Mouse (Mus musculus): ENCODE measurements around the gene Sipa1l3.

- no peak for TF ChIP-seq CTCF (IDR thresholded peaks at IDR 0.05; ENCODE audit: low read depth)
- TF ChIP-seq EP300 (optimal IDR thresholded peaks at IDR 0.05) = no peak
These were observed 5.7 kb downstream of the Sipa1l3 start for GRCm38 (mm10) chr7:29512729-29513128.

All from stomach, postnatal 0 days (tissue).